Mouse (Mus musculus) cortical plate, adult 2 months (tissue): ENCODE measurements around the gene Atp5c1.

Source experiments
- CTCF ChIP-seq: fragments of 200-500 bp; IDR thresholded peaks from 2 replicates; pipeline ENCODE4 v1.5.1; 2011; ENCODE audit warnings: mild to moderate bottlenecking, control low read depth, low read length; ENCODE audit not compliant: insufficient read depth; ENCODE audit errors: extremely low read depth
- POLR2A ChIP-seq: fragments of 200-500 bp; IDR thresholded peaks from 2 replicates; pipeline ENCODE4 v1.6.1; 2011; ENCODE audit warnings: mild to moderate bottlenecking, low read length, control low read depth; ENCODE audit not compliant: insufficient read depth; ENCODE audit errors: extremely low read depth

GRCm38 (mm10) chr2:10082737-10083136 lies 2.4 kb upstream of the Atp5c1 start:
- TF ChIP-seq POLR2A (no peak), CTCF (no peak)
